Mouse (Mus musculus) heart, embryonic 14.5 days (tissue): ENCODE measurements around the gene Npas3. TPM values are rescaled to one million over a fixed set of nuclear protein-coding genes. Genes with fewer than 3 reads are reported as not detected.

Experiments
- ATAC-seq: fragments of 200-750 bp; cut with Nextera tagmentation; 2 replicates; pipeline ENCODE4 v1.8.0; 2017; ENCODE audit warnings: low read depth, moderate TSS enrichment; ENCODE audit not compliant: insufficient number of reproducible peaks, insufficient read depth, low FRiP score
- H3K27ac ChIP-seq, 2 experiments: fragments of 200-500 bp in 1 of 2; fragments of 300-500 bp in 1 of 2; sonication (generic) in 1 of 2; replicated peaks in 1 of 2; 2 replicates each; pipeline ENCODE4 v1.5.1; 2012 to 2014; ENCODE audit warnings: low read depth in 2 of 2, low read length in 2 of 2, control low read depth in 1 of 2, mild to moderate bottlenecking in 1 of 2, mixed read lengths in 1 of 2; ENCODE audit not compliant: control insufficient read depth in 1 of 2, insufficient read depth in 1 of 2
- H3K27me3 ChIP-seq: fragments of 300-500 bp; sonication (generic); 2 replicates; pipeline ENCODE4 v1.6.1; 2014; ENCODE audit warnings: mild to moderate bottlenecking, low read length, control low read depth; ENCODE audit not compliant: control insufficient read depth, insufficient read depth
- H3K36me3 ChIP-seq: fragments of 300-500 bp; sonication (generic); 2 replicates; pipeline ENCODE4 v1.6.1; 2014; ENCODE audit warnings: mild to moderate bottlenecking, control low read depth, low read length, mixed read lengths; ENCODE audit not compliant: control insufficient read depth, insufficient read depth
- H3K4me1 ChIP-seq, 2 experiments: fragments of 200-500 bp in 1 of 2; fragments of 300-500 bp in 1 of 2; sonication (generic) in 1 of 2; 2 replicates each; pipeline ENCODE4 v1.6.1; 2012 to 2014; ENCODE audit warnings: low read length in 2 of 2, control low read depth in 1 of 2, mixed read lengths in 1 of 2; ENCODE audit not compliant: control insufficient read depth in 2 of 2, insufficient read depth in 2 of 2
- H3K4me2 ChIP-seq: fragments of 300-500 bp; sonication (generic); 2 replicates; pipeline ENCODE4 v1.6.1; 2014; ENCODE audit warnings: mild to moderate bottlenecking, low read length
- H3K4me3 ChIP-seq, 2 experiments: fragments of 200-500 bp in 1 of 2; fragments of 300-500 bp in 1 of 2; sonication (generic) in 1 of 2; 2 replicates each; pipeline ENCODE4 v1.5.1; 2012 to 2014; ENCODE audit warnings: low read length in 2 of 2, mild to moderate bottlenecking in 2 of 2, control low read depth in 1 of 2, low read depth in 1 of 2, moderate library complexity in 1 of 2; ENCODE audit not compliant: control insufficient read depth in 1 of 2, insufficient read depth in 1 of 2
- H3K9ac ChIP-seq: fragments of 300-500 bp; sonication (generic); 2 replicates; pipeline ENCODE4 v1.6.1; 2014; ENCODE audit warnings: mild to moderate bottlenecking, low read length
- H3K9me3 ChIP-seq: fragments of 300-500 bp; sonication (generic); 2 replicates; pipeline ENCODE4 v1.6.1; 2016; ENCODE audit warnings: low read length, control low read depth; ENCODE audit not compliant: control insufficient read depth
- WGBS: fragments of 180-500 bp; shearing (Covaris S2); extraction: QIAGEN DNeasy Blood & Tissue Kit; methylation state at CpG from one replicate; pipeline ENCODE4 v1.1.7; 2014; 5-methylcytosine and 5-hydroxymethylcytosine counted together
- polyA plus RNA-seq: library from polyadenylated mRNA; unstranded; fragments of >200 nt; fragmentation: Nextera tagmentation; extraction: Ambion mirVana; gene quantifications from 2 replicates; pipeline ENCODE4 v1.2.1, GENCODE M21; 2014

The Npas3 gene
- polyA plus RNA-seq, 1 experiment from 2014 or later: 1.3 TPM

DNA sequence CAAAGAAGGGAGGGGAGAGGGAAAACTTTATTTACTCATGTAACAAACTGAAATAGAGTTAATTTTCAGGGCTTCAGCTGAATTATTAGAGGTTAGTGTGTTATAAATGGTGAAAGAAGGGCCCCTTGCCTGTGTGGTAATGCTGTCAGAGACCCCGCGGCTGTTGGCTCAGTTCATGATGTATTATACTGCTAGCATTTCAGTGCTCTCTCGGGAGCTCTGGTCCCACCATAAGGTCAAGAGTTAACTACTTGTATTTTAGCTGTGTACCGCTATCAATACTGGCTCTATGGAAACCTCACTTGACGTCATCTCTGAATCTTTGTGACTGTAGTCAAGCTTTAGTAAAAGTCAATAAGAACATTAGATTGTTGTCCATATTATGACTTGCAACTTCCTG is 415.6 kb downstream of the Npas3 start:
- no peaks in the 10 kb centered on the region for H3K27me3 ChIP-seq
- no peak overlapping the region for H3K4me2 ChIP-seq
- H3K36me3 ChIP-seq: no peaks in the 10 kb centered on the region
- no peak for ATAC-seq
- WGBS: 64% methylated on average over 5 of the region's 5 CpGs
- no peaks in the 10 kb centered on the region for H3K4me1 ChIP-seq
- no peak overlapping the region for H3K9ac ChIP-seq
- H3K27ac ChIP-seq: no peak overlapping the region
- no peak overlapping the region for H3K4me3 ChIP-seq
- no peaks in the 10 kb centered on the region for H3K9me3 ChIP-seq

DNA sequence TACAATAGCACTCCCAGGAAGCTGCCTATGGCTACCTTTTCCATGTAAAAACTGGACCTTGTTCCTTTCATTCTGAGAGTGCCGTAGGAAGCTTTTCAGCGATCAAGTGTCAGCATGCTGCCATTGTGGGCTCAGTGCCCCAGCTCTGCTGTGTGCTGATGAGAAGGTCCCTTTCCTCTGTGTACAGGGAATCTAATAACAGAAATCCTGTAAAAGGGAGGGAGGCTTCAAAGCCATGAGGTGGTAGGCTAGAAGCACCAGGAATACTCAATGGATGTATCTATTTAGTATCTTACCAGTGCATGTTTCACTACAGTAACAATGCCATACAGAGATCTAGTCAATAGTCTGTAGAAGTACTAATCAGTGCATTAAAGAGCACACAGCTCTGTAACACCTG is 423.4 kb downstream of the Npas3 start:
- no peak for ATAC-seq
- 84% methylated on average over 2 of the region's 2 CpGs for WGBS
- H3K4me1 ChIP-seq: no peaks in the 10 kb centered on the region
- no peaks in the 10 kb centered on the region for H3K9me3 ChIP-seq
- no peak overlapping the region for H3K4me3 ChIP-seq
- H3K27ac ChIP-seq: no peak overlapping the region
- no peak overlapping the region for H3K9ac ChIP-seq
- no peak overlapping the region for H3K4me2 ChIP-seq
- H3K36me3 ChIP-seq: no peaks in the 10 kb centered on the region
- H3K27me3 ChIP-seq: no peaks in the 10 kb centered on the region

DNA sequence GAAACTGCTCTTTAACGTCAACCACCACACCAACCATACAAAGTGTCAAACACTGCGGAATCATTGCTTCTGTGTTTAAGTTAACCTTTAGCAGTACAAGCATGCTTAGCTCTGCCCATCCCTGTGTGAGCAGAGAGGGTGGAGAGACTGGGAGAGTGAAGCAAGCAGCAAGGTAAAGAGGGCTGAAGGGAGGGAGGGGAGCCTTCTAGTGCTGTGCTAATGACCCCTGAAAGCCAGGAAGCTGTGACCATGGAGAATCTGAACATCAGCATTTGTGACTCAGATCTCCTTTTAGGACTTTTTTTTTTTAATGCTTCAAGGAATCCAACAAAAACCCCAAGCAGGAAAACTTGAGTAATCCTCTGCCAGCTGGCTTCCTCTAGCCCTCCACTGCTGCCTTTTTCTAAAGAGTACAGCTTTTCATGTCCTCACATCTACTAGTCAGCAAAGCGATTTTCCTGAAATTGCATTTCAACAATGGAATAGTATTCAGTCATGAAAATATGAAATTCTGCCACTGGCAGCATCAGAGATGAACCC is 428.7 kb downstream of the Npas3 start:
- Histone ChIP-seq H3K9me3 (no peaks in the 10 kb centered on the region), H3K4me1 (no peaks in the 10 kb centered on the region), H3K4me2 (no peak overlapping the region), H3K36me3 (no peaks in the 10 kb centered on the region), H3K27me3 (no peaks in the 10 kb centered on the region), H3K9ac (no peak overlapping the region), H3K27ac (no peak overlapping the region), H3K4me3 (no peak overlapping the region)
- WGBS: 73% methylated on average over 3 of the region's 3 CpGs
- no peak for ATAC-seq

DNA sequence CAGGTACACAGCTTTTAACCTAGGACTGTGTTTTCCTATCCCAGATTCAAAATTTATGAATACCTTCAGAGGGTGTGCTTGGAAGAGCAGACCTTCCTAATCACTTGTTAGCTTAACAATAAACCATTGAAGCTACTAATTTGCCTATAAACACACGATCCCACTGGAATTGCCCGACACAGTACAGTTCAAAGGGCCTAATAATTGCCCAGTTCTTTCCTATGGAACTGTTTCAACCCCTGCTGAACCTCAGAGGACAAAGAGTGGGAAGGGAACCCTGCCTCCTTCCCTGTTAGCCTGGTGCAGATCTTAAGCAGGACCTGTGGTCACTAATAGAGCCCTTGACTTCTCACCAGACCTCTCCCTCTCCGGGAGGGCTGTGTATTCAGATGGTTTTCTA is 429.7 kb downstream of the Npas3 start:
- WGBS: 71% methylated on average over 3 of the region's 3 CpGs
- H3K9ac ChIP-seq: no peak overlapping the region
- H3K27me3 ChIP-seq: no peaks in the 10 kb centered on the region
- H3K36me3 ChIP-seq: no peaks in the 10 kb centered on the region
- H3K9me3 ChIP-seq: no peaks in the 10 kb centered on the region
- no peak overlapping the region for H3K4me2 ChIP-seq
- H3K27ac ChIP-seq: no peak overlapping the region
- no peak for ATAC-seq
- no peak overlapping the region for H3K4me3 ChIP-seq
- no peaks in the 10 kb centered on the region for H3K4me1 ChIP-seq

DNA sequence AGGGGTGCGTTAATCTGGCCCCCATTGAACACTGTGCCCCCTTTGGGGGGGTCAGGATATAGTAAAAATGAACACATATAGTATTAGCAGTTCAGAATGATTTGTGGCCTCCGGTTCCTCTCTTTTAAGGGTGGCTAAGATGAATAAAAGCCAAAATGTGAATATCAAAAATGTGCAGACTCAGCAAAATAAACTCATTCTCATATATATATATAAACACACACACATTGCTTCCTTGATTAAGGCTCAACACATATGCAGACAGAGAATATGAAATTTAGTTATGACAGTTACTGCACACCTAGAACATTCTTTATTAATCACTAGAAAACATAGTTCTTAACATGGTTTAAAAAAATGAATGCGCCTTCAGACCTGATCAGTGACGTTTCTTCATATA is 430.7 kb downstream of the Npas3 start:
- no peak for ATAC-seq
- no peaks in the 10 kb centered on the region for H3K27me3 ChIP-seq
- no peak overlapping the region for H3K9ac ChIP-seq
- H3K4me3 ChIP-seq: no peak overlapping the region
- no peak overlapping the region for H3K4me2 ChIP-seq
- WGBS: 92% methylated on average over 4 of the region's 4 CpGs
- no peak overlapping the region for H3K27ac ChIP-seq
- no peaks in the 10 kb centered on the region for H3K36me3 ChIP-seq
- H3K9me3 ChIP-seq: no peaks in the 10 kb centered on the region
- no peaks in the 10 kb centered on the region for H3K4me1 ChIP-seq

DNA sequence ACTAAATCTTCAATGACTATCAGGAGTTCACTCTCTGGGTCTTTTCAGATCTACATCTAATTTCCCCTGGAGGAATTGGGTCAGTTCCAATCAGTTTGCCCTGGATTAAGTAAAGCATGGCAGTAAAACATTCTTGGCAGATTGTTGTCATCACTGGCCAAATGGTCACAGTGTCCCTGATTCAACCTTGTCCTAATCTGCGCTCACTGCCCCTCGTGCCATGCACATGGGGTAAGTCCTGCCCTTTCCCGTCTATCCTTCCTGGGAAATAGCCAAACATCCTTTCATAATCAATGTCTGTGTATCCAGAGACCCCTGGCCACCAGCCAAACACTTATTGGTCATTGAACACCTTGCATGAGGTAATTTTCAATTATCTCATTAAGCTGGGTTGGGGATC is 432.0 kb downstream of the Npas3 start:
- Histone ChIP-seq H3K4me3 (no peak overlapping the region), H3K4me1 (no peaks in the 10 kb centered on the region), H3K36me3 (no peaks in the 10 kb centered on the region), H3K9me3 (no peaks in the 10 kb centered on the region), H3K4me2 (no peak overlapping the region), H3K27me3 (no peaks in the 10 kb centered on the region), H3K27ac (no peak overlapping the region), H3K9ac (no peak overlapping the region)
- ATAC-seq: no peak
- WGBS: 70% methylated on average over 3 of the region's 3 CpGs

DNA sequence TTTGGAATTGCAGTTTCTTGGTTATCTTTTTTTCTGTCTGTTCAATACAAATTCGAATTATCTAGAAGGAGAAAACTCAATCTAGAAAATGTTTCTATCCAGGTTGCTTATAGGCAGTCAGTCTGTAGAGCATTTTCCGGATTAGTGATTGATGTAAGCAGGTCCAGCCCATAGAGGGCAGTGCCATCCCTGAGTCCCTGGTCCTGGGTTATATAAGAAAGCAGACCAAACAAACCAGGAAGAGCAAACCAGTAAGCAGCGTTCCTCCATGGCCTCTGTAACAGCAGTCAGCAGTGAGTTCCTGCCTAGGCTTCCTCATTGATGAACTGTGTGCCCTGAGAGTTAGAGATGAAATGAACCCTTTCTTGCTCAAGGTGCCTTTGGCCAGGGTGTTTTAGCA is 433.6 kb downstream of the Npas3 start:
- Histone ChIP-seq H3K4me1 (no peaks in the 10 kb centered on the region), H3K9me3 (no peaks in the 10 kb centered on the region), H3K4me2 (no peak overlapping the region), H3K27ac (no peak overlapping the region), H3K9ac (no peak overlapping the region), H3K36me3 (no peaks in the 10 kb centered on the region), H3K4me3 (no peak overlapping the region), H3K27me3 (no peaks in the 10 kb centered on the region)
- no peak for ATAC-seq
- WGBS: 46% methylated on average over 3 of the region's 3 CpGs

DNA sequence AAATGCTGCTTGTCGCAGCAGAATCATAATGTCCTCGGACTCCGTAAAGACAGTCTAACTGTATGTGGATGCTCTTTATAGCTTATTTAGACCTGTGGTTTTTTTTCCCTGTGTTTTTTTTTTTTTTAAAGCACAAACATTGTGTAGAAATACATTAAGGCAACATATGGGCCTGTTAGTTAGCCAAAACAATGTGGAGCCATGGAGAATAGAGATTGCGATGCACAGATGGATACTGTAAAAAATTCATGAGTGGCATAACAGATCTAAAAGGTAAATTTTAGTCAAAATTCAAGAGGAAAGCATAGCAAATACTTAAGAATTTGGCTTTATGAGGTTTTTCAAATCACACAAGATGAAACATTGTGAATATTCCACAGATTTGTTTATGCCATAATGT is 444.0 kb downstream of the Npas3 start:
- H3K4me3 ChIP-seq: no peak overlapping the region
- WGBS: 95% methylated on average over 4 of the region's 4 CpGs
- no peak overlapping the region for H3K9ac ChIP-seq
- H3K27ac ChIP-seq: no peak overlapping the region
- no peak for ATAC-seq
- no peak overlapping the region for H3K4me2 ChIP-seq
- no peaks in the 10 kb centered on the region for H3K9me3 ChIP-seq
- no peaks in the 10 kb centered on the region for H3K4me1 ChIP-seq
- no peaks in the 10 kb centered on the region for H3K27me3 ChIP-seq
- H3K36me3 ChIP-seq: no peaks in the 10 kb centered on the region
